Mouse (Mus musculus): ENCODE measurements at regions not wholly inside any gene's neighbourhood (a gene's known extent, or its start where the extent isn't known, plus 50 kb on each side); places are given as distances from the start of the nearest gene placed in this dataset.

GRCm38 (mm10) chr5:97223238-97223857 lies 112.0 kb upstream of the Paqr3 start:
- DNase-seq (ENCODE audit: low read depth, low spot score) = no peak

GRCm38 (mm10) chr5:97222489-97223237 lies 111.3 kb upstream of the Paqr3 start:
- peak; percentile 30 for DNase-seq (ENCODE audit: low read depth, low spot score)

GRCm38 (mm10) chr5:97218712-97219111 lies 107.3 kb upstream of the Paqr3 start:
- peak; percentile 69 for DNase-seq (ENCODE audit: low read depth, low spot score)

GRCm38 (mm10) chr5:97205606-97206005 lies 94.2 kb upstream of the Paqr3 start:
- DNase-seq (ENCODE audit: low read depth, low spot score) = no peak

- peak; percentile 18 for DNase-seq (ENCODE audit: low read depth, low spot score)
Observed at GRCm38 (mm10) chr5:97204337-97204736, 92.9 kb upstream of the Paqr3 start.

GRCm38 (mm10) chr5:97203646-97204045 lies 92.2 kb upstream of the Paqr3 start:
- peak; percentile 98 for DNase-seq (ENCODE audit: low read depth, low spot score)

- DNase-seq (ENCODE audit: low read depth, low spot score) = peak; percentile 58
Observed at GRCm38 (mm10) chr5:97202557-97202956, 91.2 kb upstream of the Paqr3 start.

- no peak for DNase-seq (ENCODE audit: low read depth, low spot score)
Observed at GRCm38 (mm10) chr5:97200655-97201054, 89.3 kb upstream of the Paqr3 start.

GRCm38 (mm10) chr5:97195281-97195660 lies 83.9 kb upstream of the Paqr3 start:
- DNase-seq (ENCODE audit: low read depth, low spot score) = no peak

- no peak for DNase-seq (ENCODE audit: low read depth, low spot score)
Observed at GRCm38 (mm10) chr5:97194656-97195280, 83.4 kb upstream of the Paqr3 start.

- DNase-seq (ENCODE audit: low read depth, low spot score) = no peak
Observed at GRCm38 (mm10) chr5:97192656-97193055, 81.3 kb upstream of the Paqr3 start.

- DNase-seq (ENCODE audit: low read depth, low spot score) = no peak
Observed at GRCm38 (mm10) chr5:97190695-97191094, 79.3 kb upstream of the Paqr3 start.

GRCm38 (mm10) chr5:97184512-97184911 lies 73.1 kb upstream of the Paqr3 start:
- no peak for DNase-seq (ENCODE audit: low read depth, low spot score)

- DNase-seq (ENCODE audit: low read depth, low spot score) = no peak
Observed at GRCm38 (mm10) chr5:97181249-97181648, 69.9 kb upstream of the Paqr3 start.

- no peak for DNase-seq (ENCODE audit: low read depth, low spot score)
Observed at GRCm38 (mm10) chr5:97174446-97174845, 63.0 kb upstream of the Paqr3 start.

GRCm38 (mm10) chr5:97167401-97168249 lies 56.2 kb upstream of the Paqr3 start:
- DNase-seq (ENCODE audit: low read depth, low spot score) = no peak

- DNase-seq (ENCODE audit: low read depth, low spot score) = no peak
Observed at GRCm38 (mm10) chr5:97166128-97166883, 54.9 kb upstream of the Paqr3 start.

All from ES-CJ7 (cell line).